Mouse (Mus musculus): ENCODE results near the gene Bfsp2. TPM values are rescaled to one million over a fixed set of nuclear protein-coding genes. Genes with fewer than 3 reads are reported as not detected.

Bfsp2 gene
- polyA plus RNA-seq (2012; rRNA removed; ENCODE audit: low replicate concordance) = not detected in 2 replicates

DNA sequence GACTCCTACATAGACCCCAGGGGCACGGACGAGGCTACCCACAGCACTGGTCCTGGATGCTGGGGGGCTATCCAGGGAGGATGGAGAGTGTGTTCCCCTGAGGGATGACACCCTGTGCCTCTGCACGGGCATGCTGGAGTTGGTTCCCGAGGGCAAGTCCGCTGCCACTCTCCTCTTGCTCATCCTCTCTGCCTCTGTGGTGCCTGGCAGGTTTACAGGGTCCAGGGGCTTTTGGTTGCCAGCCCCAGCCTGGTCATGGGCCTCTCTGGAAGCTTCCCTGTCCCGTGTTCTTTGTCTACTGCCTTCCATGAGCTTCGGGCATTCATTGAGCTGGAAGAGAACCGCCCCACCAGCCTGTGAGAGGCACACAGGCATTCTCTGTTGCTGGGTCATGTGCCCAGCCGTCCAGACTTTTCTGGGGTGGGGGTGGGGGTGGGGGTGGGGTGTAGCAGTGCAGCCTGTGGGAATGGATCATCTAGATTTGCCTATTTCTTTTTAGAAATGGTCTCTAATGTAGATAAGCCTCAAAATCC lies at the start of gene Bfsp2:
Bfsp2 (minus strand) TSS at position 377 of the 533 bp plus-strand sequence.

Other genes starting within 250 kb of the Bfsp2 start
- 25.7 and 76.1 TPM in 2 replicates for gene Trf, start 250.0 kb downstream of the Bfsp2 start, polyA plus RNA-seq (2012; rRNA removed; ENCODE audit: low replicate concordance)
- gene 1300017J02Rik, start 175.3 kb downstream of the Bfsp2 start, polyA plus RNA-seq (2012; rRNA removed; ENCODE audit: low replicate concordance) = not detected in 2 replicates
- 2.3 and 7.0 TPM in 2 replicates for gene Topbp1, start 175.2 kb downstream of the Bfsp2 start, polyA plus RNA-seq (2012; rRNA removed; ENCODE audit: low replicate concordance)
- 52.1 and 53.5 TPM in 2 replicates for gene Cdv3, start 114.6 kb downstream of the Bfsp2 start, polyA plus RNA-seq (2012; rRNA removed; ENCODE audit: low replicate concordance)

All from duodenum, adult 2 months (tissue).